Mouse (Mus musculus): ENCODE measurements at regions not wholly inside any gene's neighbourhood (a gene's known extent, or its start where the extent isn't known, plus 50 kb on each side); places are given as distances from the start of the nearest gene placed in this dataset.
"Not testable (repeated sequence)": the region's sequence is repeated elsewhere in the genome, so short reads cannot be mapped to it uniquely, and the experiment has no call there.

GRCm38 (mm10) chr12:98144464-98144863 is 114.8 kb downstream of the Galc start:
- no peak overlapping the region for H3K4me2 ChIP-seq (ENCODE audit: low read depth, low read length)
- WGBS = 71% methylated on average over 4 of the region's 4 CpGs
- H3K4me3 ChIP-seq (replicated peaks; ENCODE audit: low read length) = no peak overlapping the region
- no peaks in the 10 kb centered on the region for H3K27me3 ChIP-seq (ENCODE audit: control insufficient read depth, insufficient read depth, low read length)
- H3K9me3 ChIP-seq (replicated peaks; ENCODE audit: control insufficient read depth, low read length) = no peaks in the 10 kb centered on the region
- H3K9ac ChIP-seq (ENCODE audit: low read length) = no peak overlapping the region
- H3K4me1 ChIP-seq (ENCODE audit: control insufficient read depth, insufficient read depth, low read length) = no peaks in the 10 kb centered on the region
- ATAC-seq (ENCODE audit: insufficient read depth, low FRiP score) = no peak
- H3K36me3 ChIP-seq (ENCODE audit: control insufficient read depth, insufficient read depth, low read length) = no peaks in the 10 kb centered on the region
- no peak overlapping the region for H3K27ac ChIP-seq (ENCODE audit: low read length)

DNA sequence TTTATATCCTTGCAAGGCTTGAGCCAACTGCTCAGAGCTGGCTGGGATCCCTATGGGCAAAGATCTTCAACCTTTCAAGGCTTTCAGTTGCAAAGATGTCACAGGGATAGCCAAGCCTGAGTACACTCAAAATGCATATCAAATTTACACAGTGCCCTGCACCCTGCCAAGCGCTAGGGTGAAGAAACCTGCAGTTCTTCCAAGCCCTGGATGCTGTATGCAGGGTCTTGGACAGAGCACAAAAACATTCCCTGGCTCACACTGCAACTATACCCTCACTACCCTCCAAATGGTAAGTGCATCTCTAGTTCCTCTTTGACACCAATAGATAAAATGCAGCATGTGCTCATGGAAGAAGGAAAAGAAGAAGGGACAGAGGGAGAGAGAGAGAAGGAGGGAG is 116.1 kb downstream of the Galc start:
- Histone ChIP-seq H3K4me1 (ENCODE audit: control insufficient read depth, insufficient read depth, low read length) (no peaks in the 10 kb centered on the region), H3K9me3 (replicated peaks; ENCODE audit: control insufficient read depth, low read length) (no peaks in the 10 kb centered on the region), H3K4me3 (replicated peaks; ENCODE audit: low read length) (no peak overlapping the region), H3K4me2 (ENCODE audit: low read depth, low read length) (no peak overlapping the region), H3K9ac (ENCODE audit: low read length) (no peak overlapping the region), H3K27me3 (ENCODE audit: control insufficient read depth, insufficient read depth, low read length) (no peaks in the 10 kb centered on the region), H3K36me3 (ENCODE audit: control insufficient read depth, insufficient read depth, low read length) (no peaks in the 10 kb centered on the region), H3K27ac (ENCODE audit: low read length) (no peak overlapping the region)
- WGBS = 74% methylated on average over 1 of the region's 1 CpGs
- ATAC-seq (ENCODE audit: insufficient read depth, low FRiP score) = no peak

DNA sequence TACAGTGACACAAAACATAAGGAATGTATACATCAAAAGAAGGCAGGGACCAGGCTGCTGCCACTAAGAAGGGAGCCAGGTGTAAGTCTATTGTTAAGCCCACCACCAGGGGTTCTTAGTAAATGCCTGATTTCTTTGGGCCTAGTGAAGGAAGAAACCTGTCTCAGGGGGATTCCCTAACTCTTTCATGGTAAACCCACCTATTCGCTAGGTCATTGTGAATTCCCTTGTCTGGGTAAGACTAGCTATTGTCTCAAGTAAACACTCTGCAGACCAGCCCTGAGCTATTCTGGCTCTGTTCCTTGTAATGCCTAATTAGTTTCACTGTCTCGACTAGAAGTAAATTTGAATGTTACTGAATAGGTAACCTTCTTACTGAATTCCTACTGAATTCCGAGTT is 119.4 kb downstream of the Galc start:
- not testable (repeated sequence) for H3K4me3 ChIP-seq (replicated peaks; ENCODE audit: low read length); H3K9me3 ChIP-seq (replicated peaks; ENCODE audit: control insufficient read depth, low read length); H3K27ac ChIP-seq (ENCODE audit: low read length); H3K9ac ChIP-seq (ENCODE audit: low read length); ATAC-seq (ENCODE audit: insufficient read depth, low FRiP score); H3K27me3 ChIP-seq (ENCODE audit: control insufficient read depth, insufficient read depth, low read length); H3K36me3 ChIP-seq (ENCODE audit: control insufficient read depth, insufficient read depth, low read length); H3K4me2 ChIP-seq (ENCODE audit: low read depth, low read length); H3K4me1 ChIP-seq (ENCODE audit: control insufficient read depth, insufficient read depth, low read length)
- WGBS = 75% methylated on average over 3 of the region's 3 CpGs

- H3K4me1 ChIP-seq (ENCODE audit: control insufficient read depth, insufficient read depth, low read length) = no peaks in the 10 kb centered on the region
- no peak overlapping the region for H3K9ac ChIP-seq (ENCODE audit: low read length)
- H3K4me2 ChIP-seq (ENCODE audit: low read depth, low read length) = no peak overlapping the region
- 68% methylated on average over 5 of the region's 5 CpGs for WGBS
- no peaks in the 10 kb centered on the region for H3K27me3 ChIP-seq (ENCODE audit: control insufficient read depth, insufficient read depth, low read length)
- ATAC-seq (ENCODE audit: insufficient read depth, low FRiP score) = no peak
- H3K27ac ChIP-seq (ENCODE audit: low read length) = no peak overlapping the region
- H3K9me3 ChIP-seq (replicated peaks; ENCODE audit: control insufficient read depth, low read length) = no peaks in the 10 kb centered on the region
- H3K4me3 ChIP-seq (replicated peaks; ENCODE audit: low read length) = no peak overlapping the region
- no peaks in the 10 kb centered on the region for H3K36me3 ChIP-seq (ENCODE audit: control insufficient read depth, insufficient read depth, low read length)
Observed at GRCm38 (mm10) chr12:98131276-98131675, 128.0 kb downstream of the Galc start.

GRCm38 (mm10) chr12:98123541-98123940 is 135.7 kb downstream of the Galc start:
- Histone ChIP-seq H3K4me1 (ENCODE audit: control insufficient read depth, insufficient read depth, low read length) (no peaks in the 10 kb centered on the region), H3K4me2 (ENCODE audit: low read depth, low read length) (no peak overlapping the region), H3K27ac (ENCODE audit: low read length) (no peak overlapping the region), H3K9me3 (replicated peaks; ENCODE audit: control insufficient read depth, low read length) (no peaks in the 10 kb centered on the region), H3K4me3 (replicated peaks; ENCODE audit: low read length) (no peak overlapping the region), H3K9ac (ENCODE audit: low read length) (no peak overlapping the region), H3K36me3 (ENCODE audit: control insufficient read depth, insufficient read depth, low read length) (no peaks in the 10 kb centered on the region), H3K27me3 (ENCODE audit: control insufficient read depth, insufficient read depth, low read length) (no peaks in the 10 kb centered on the region)
- no peak for ATAC-seq (ENCODE audit: insufficient read depth, low FRiP score)
- 64% methylated on average over 3 of the region's 3 CpGs for WGBS

GRCm38 (mm10) chr12:98108039-98108438 is 151.2 kb downstream of the Galc start:
- H3K4me3 ChIP-seq (replicated peaks; ENCODE audit: low read length) = no peak overlapping the region
- no peak for ATAC-seq (ENCODE audit: insufficient read depth, low FRiP score)
- no peaks in the 10 kb centered on the region for H3K27me3 ChIP-seq (ENCODE audit: control insufficient read depth, insufficient read depth, low read length)
- H3K4me2 ChIP-seq (ENCODE audit: low read depth, low read length) = no peak overlapping the region
- no peak overlapping the region for H3K27ac ChIP-seq (ENCODE audit: low read length)
- no peaks in the 10 kb centered on the region for H3K9me3 ChIP-seq (replicated peaks; ENCODE audit: control insufficient read depth, low read length)
- no peak overlapping the region for H3K9ac ChIP-seq (ENCODE audit: low read length)
- H3K36me3 ChIP-seq (ENCODE audit: control insufficient read depth, insufficient read depth, low read length) = no peaks in the 10 kb centered on the region
- WGBS = 84% methylated on average over 9 of the region's 9 CpGs
- no peaks in the 10 kb centered on the region for H3K4me1 ChIP-seq (ENCODE audit: control insufficient read depth, insufficient read depth, low read length)

GRCm38 (mm10) chr12:98106789-98107684 is 152.2 kb downstream of the Galc start:
- 48% methylated on average over 10 of the region's 10 CpGs for WGBS
- Histone ChIP-seq H3K4me3 (replicated peaks; ENCODE audit: low read length) (no peak overlapping the region), H3K36me3 (ENCODE audit: control insufficient read depth, insufficient read depth, low read length) (no peaks in the 10 kb centered on the region), H3K9ac (ENCODE audit: low read length) (no peak overlapping the region), H3K27ac (ENCODE audit: low read length) (no peak overlapping the region), H3K4me1 (ENCODE audit: control insufficient read depth, insufficient read depth, low read length) (no peaks in the 10 kb centered on the region), H3K27me3 (ENCODE audit: control insufficient read depth, insufficient read depth, low read length) (no peaks in the 10 kb centered on the region), H3K9me3 (replicated peaks; ENCODE audit: control insufficient read depth, low read length) (no peaks in the 10 kb centered on the region), H3K4me2 (ENCODE audit: low read depth, low read length) (no peak overlapping the region)
- ATAC-seq (ENCODE audit: insufficient read depth, low FRiP score) = no peak

GRCm38 (mm10) chr12:98106151-98106788 is 153.0 kb downstream of the Galc start:
- Histone ChIP-seq H3K9me3 (replicated peaks; ENCODE audit: control insufficient read depth, low read length) (no peaks in the 10 kb centered on the region), H3K9ac (ENCODE audit: low read length) (no peak overlapping the region), H3K4me2 (ENCODE audit: low read depth, low read length) (no peak overlapping the region), H3K27me3 (ENCODE audit: control insufficient read depth, insufficient read depth, low read length) (no peaks in the 10 kb centered on the region), H3K36me3 (ENCODE audit: control insufficient read depth, insufficient read depth, low read length) (no peaks in the 10 kb centered on the region), H3K27ac (ENCODE audit: low read length) (no peak overlapping the region), H3K4me3 (replicated peaks; ENCODE audit: low read length) (no peak overlapping the region), H3K4me1 (ENCODE audit: control insufficient read depth, insufficient read depth, low read length) (no peaks in the 10 kb centered on the region)
- no peak for ATAC-seq (ENCODE audit: insufficient read depth, low FRiP score)
- 45% methylated on average over 3 of the region's 3 CpGs for WGBS

DNA sequence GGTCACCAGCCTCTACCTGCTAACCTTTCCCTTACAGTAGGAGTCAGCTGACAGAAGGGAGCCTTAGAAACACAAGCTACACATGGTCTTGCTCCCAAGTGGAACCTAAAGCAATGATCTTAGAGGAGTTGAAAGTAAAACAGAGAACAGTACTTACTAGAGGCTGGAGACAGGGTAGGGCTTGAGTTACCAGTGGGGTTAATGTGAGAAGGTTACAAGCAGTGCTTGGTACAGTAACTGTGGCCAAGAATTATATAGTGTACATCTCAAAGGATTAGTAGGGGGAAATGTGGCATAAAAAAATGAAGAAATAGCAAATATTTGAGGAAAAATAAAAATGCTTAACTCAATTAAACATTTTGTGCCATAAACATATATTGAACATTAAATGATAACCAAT is 153.5 kb downstream of the Galc start:
- ATAC-seq (ENCODE audit: insufficient read depth, low FRiP score) = no peak
- no peak overlapping the region for H3K4me3 ChIP-seq (replicated peaks; ENCODE audit: low read length)
- H3K27me3 ChIP-seq (ENCODE audit: control insufficient read depth, insufficient read depth, low read length) = no peaks in the 10 kb centered on the region
- H3K36me3 ChIP-seq (ENCODE audit: control insufficient read depth, insufficient read depth, low read length) = no peaks in the 10 kb centered on the region
- no peaks in the 10 kb centered on the region for H3K4me1 ChIP-seq (ENCODE audit: control insufficient read depth, insufficient read depth, low read length)
- no peak overlapping the region for H3K27ac ChIP-seq (ENCODE audit: low read length)
- H3K4me2 ChIP-seq (ENCODE audit: low read depth, low read length) = no peak overlapping the region
- no peaks in the 10 kb centered on the region for H3K9me3 ChIP-seq (replicated peaks; ENCODE audit: control insufficient read depth, low read length)
- no peak overlapping the region for H3K9ac ChIP-seq (ENCODE audit: low read length)

Measured in stomach, embryonic 16.5 days (tissue).